Mouse (Mus musculus) liver, postnatal 0 days (tissue): ENCODE data around the gene Inppl1.

Experiments
- CTCF ChIP-seq: sonication (generic); IDR thresholded peaks from 2 replicates; pipeline ENCODE4 v1.5.1; 2016; ENCODE audit warnings: antibody characterized with exemption, low read depth
- EP300 ChIP-seq: IDR thresholded peaks from 2 replicates; pipeline ENCODE4 v1.6.1; 2016; ENCODE audit warnings: antibody characterized with exemption, low read depth, mild to moderate bottlenecking

DNA sequence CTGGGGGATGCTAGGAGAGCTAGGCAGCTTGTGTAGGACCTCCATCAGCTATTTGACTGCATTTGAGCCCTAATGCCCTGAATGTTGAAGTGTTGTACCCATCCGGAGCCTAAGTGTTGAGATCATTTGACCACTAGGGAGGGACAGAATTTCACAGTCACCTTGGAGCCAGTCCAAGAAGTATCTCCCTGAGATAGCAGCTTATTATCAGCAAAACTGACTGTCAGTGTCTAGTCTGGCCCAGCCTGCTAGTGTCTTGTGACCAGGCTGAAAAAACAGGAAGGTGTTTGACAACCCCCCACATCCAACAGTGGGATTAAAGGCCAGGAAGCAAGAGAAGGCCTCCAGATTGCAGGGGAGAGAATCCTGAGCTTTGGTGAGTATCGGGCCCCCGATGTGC is 33.3 kb upstream of the Inppl1 start:
- TF ChIP-seq CTCF (peak; percentile 18; the same call in 1 of the 2 replicates), EP300 (no peak)
